Mouse (Mus musculus): ENCODE results near the gene Gm10130. TPM values are rescaled to one million over a fixed set of nuclear protein-coding genes. Genes with fewer than 3 reads are reported as not detected.
"Not testable (repeated sequence)": the region's sequence is repeated elsewhere in the genome, so short reads cannot be mapped to it uniquely, and the experiment has no call there.

Gm10130 gene
- total RNA-seq, 1 experiment: 9.4 TPM

GRCm38 (mm10) chr2:150362878-150363229 is 39.4 kb downstream of the Gm10130 start:
- Histone ChIP-seq H3K36me3 (ENCODE audit: control insufficient read depth, insufficient read depth, low read length, poor library complexity, severe bottlenecking) (no peaks in the 10 kb centered on the region), H3K4me3 (ENCODE audit: insufficient read depth in 1 of 2, low read depth in 1 of 2, low read length in 2 of 2, poor library complexity in 1 of 2, severe bottlenecking in 1 of 2) (peak overlapping the region; percentile 91 to 95), H3K27ac (ENCODE audit: insufficient read depth, low read depth, low read length, poor library complexity, severe bottlenecking) (peak overlapping the region; percentile 4; the same call in 1 of the 2 replicates), H3K4me1 (ENCODE audit: control insufficient read depth in 2 of 2, insufficient read depth in 2 of 2, low read length in 2 of 2, poor library complexity in 1 of 2) (no peaks in the 10 kb centered on the region), H3K9ac (ENCODE audit: insufficient read depth, low read depth, low read length, poor library complexity, severe bottlenecking) (peak overlapping the region; percentile 45; the same call in 1 of the 2 replicates), H3K9me3 (ENCODE audit: control insufficient read depth, insufficient read depth, low read depth, low read length) (no peaks in the 10 kb centered on the region)
- DNase-seq (ENCODE audit: low read depth, low spot score): no peak
- no peak for TF ChIP-seq HCFC1 (IDR thresholded peaks at IDR 0.05; ENCODE audit: borderline replicate concordance, insufficient read depth, low read length)
- no peak for TF ChIP-seq ZC3H11A (IDR thresholded peaks at IDR 0.05; ENCODE audit: borderline replicate concordance, low read depth, low read length)
- TF ChIP-seq CHD2 (IDR thresholded peaks at IDR 0.05; ENCODE audit: low read depth, low read length): no peak
- TF ChIP-seq MAFK (IDR thresholded peaks at IDR 0.05; ENCODE audit: insufficient read depth, low read depth, low read length): no peak
- TF ChIP-seq ZNF384 (IDR thresholded peaks at IDR 0.05; ENCODE audit: low read depth, low read length): no peak
- in situ Hi-C loops (cut with MboI; ENCODE audit: low sequenced_read_pairs in 2 of 2, unreplicated experiment in 2 of 2): no loop called here

- DNase-seq (ENCODE audit: low read depth, low spot score); H3K9me3 ChIP-seq (ENCODE audit: control insufficient read depth, insufficient read depth, low read depth, low read length); H3K36me3 ChIP-seq (ENCODE audit: control insufficient read depth, insufficient read depth, low read length, poor library complexity, severe bottlenecking); H3K9ac ChIP-seq (ENCODE audit: insufficient read depth, low read depth, low read length, poor library complexity, severe bottlenecking); H3K4me3 ChIP-seq (ENCODE audit: insufficient read depth in 1 of 2, low read depth in 1 of 2, low read length in 2 of 2, poor library complexity in 1 of 2, severe bottlenecking in 1 of 2); H3K27ac ChIP-seq (ENCODE audit: insufficient read depth, low read depth, low read length, poor library complexity, severe bottlenecking); in situ Hi-C loops (cut with MboI; ENCODE audit: low sequenced_read_pairs in 2 of 2, unreplicated experiment in 2 of 2); H3K4me1 ChIP-seq (ENCODE audit: control insufficient read depth in 2 of 2, insufficient read depth in 2 of 2, low read length in 2 of 2, poor library complexity in 1 of 2): not testable (repeated sequence)
Measured at GRCm38 (mm10) chr2:150385553-150386106, 62.1 kb downstream of the Gm10130 start.

DNA sequence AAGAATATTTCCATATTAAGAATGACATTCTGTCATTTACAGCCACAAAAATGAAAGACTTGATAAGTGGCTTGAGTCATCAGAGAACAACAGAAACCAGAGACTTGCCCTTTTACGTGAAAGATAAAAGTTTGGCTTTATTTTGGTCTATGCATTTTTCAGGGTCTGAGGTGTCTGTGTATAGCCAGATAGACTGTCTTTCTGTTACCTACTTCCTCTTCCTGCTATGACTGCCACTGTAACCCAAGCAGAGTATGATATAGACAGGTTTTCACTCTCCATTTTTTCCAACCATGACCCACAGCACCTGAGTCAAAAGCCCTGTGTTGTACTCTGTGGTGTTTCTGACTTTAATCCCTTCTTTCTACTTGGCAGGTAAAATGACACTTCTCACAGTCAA is 66.7 kb downstream of the Gm10130 start:
- Histone ChIP-seq H3K36me3 (ENCODE audit: control insufficient read depth, insufficient read depth, low read length, poor library complexity, severe bottlenecking) (no peaks in the 10 kb centered on the region), H3K9me3 (ENCODE audit: control insufficient read depth, insufficient read depth, low read depth, low read length) (no peaks in the 10 kb centered on the region), H3K27ac (ENCODE audit: insufficient read depth, low read depth, low read length, poor library complexity, severe bottlenecking) (no peak overlapping the region), H3K4me3 (ENCODE audit: insufficient read depth in 1 of 2, low read depth in 1 of 2, low read length in 2 of 2, poor library complexity in 1 of 2, severe bottlenecking in 1 of 2) (no peak overlapping the region), H3K4me1 (ENCODE audit: control insufficient read depth in 2 of 2, insufficient read depth in 2 of 2, low read length in 2 of 2, poor library complexity in 1 of 2) (no peaks in the 10 kb centered on the region), H3K9ac (ENCODE audit: insufficient read depth, low read depth, low read length, poor library complexity, severe bottlenecking) (no peak overlapping the region)
- in situ Hi-C loops (cut with MboI; ENCODE audit: low sequenced_read_pairs in 2 of 2, unreplicated experiment in 2 of 2): no loop called here
- TF ChIP-seq MAFK (IDR thresholded peaks at IDR 0.05; ENCODE audit: insufficient read depth, low read depth, low read length): no peak
- no peak for DNase-seq (ENCODE audit: low read depth, low spot score)

GRCm38 (mm10) chr2:150412146-150412545 is 88.6 kb downstream of the Gm10130 start:
- Histone ChIP-seq H3K4me3 (ENCODE audit: insufficient read depth in 1 of 2, low read depth in 1 of 2, low read length in 2 of 2, poor library complexity in 1 of 2, severe bottlenecking in 1 of 2) (peak overlapping the region; percentile 67 to 88), H3K9ac (ENCODE audit: insufficient read depth, low read depth, low read length, poor library complexity, severe bottlenecking) (peak overlapping the region; percentile 67)
- in situ Hi-C loops (cut with MboI; ENCODE audit: low sequenced_read_pairs in 2 of 2, unreplicated experiment in 2 of 2); H3K9me3 ChIP-seq (ENCODE audit: control insufficient read depth, insufficient read depth, low read depth, low read length); H3K36me3 ChIP-seq (ENCODE audit: control insufficient read depth, insufficient read depth, low read length, poor library complexity, severe bottlenecking); H3K27ac ChIP-seq (ENCODE audit: insufficient read depth, low read depth, low read length, poor library complexity, severe bottlenecking); H3K4me1 ChIP-seq (ENCODE audit: control insufficient read depth in 2 of 2, insufficient read depth in 2 of 2, low read length in 2 of 2, poor library complexity in 1 of 2); DNase-seq (ENCODE audit: low read depth, low spot score): not testable (repeated sequence)

Other genes starting within 250 kb of the Gm10130 start
- 9.1 and 10.0 TPM in 2 replicates for gene Zfp120, start 187.0 kb upstream of the Gm10130 start, total RNA-seq (2012; rRNA removed)
- gene Gm10770, start 144.0 kb upstream of the Gm10130 start, total RNA-seq (2012; rRNA removed): not detected in 2 replicates
- gene Gm14139, start 141.9 kb upstream of the Gm10130 start, total RNA-seq (2012; rRNA removed): 36.4 and 39.1 TPM in 2 replicates
- gene Zfp937, start 105.6 kb upstream of the Gm10130 start, total RNA-seq (2012; rRNA removed): 6.8 and 7.9 TPM in 2 replicates
- gene Gm21994, start 68.1 kb upstream of the Gm10130 start, total RNA-seq (2012; rRNA removed): 11.2 and 14.4 TPM in 2 replicates
- 33.2 and 34.1 TPM in 2 replicates for gene Gm14124, start 66.2 kb upstream of the Gm10130 start, total RNA-seq (2012; rRNA removed)
- gene 3300002I08Rik, start 39.1 kb downstream of the Gm10130 start, total RNA-seq (2012; rRNA removed): 10.1 and 11.7 TPM in 2 replicates
- 6.4 and 7.8 TPM in 2 replicates for gene Zfp442, start 127.8 kb downstream of the Gm10130 start, total RNA-seq (2012; rRNA removed)
- gene Zfp345, start 161.4 kb downstream of the Gm10130 start, total RNA-seq (2012; rRNA removed): 14.2 and 18.2 TPM in 2 replicates
- gene Cst7, start 246.7 kb downstream of the Gm10130 start, total RNA-seq (2012; rRNA removed): not detected in 2 replicates

All from ES-E14 (cell line).